Mouse (Mus musculus) embryonic facial prominence, embryonic 10.5 days (tissue): ENCODE results near the gene Axin2. TPM values are rescaled to one million over a fixed set of nuclear protein-coding genes. Genes with fewer than 3 reads are reported as not detected.

ENCODE experiments used
- DNase-seq: peaks from one replicate; pipeline ENCODE4 v3.0.0-alpha.2; 2017; ENCODE audit warnings: low spot score
- H3K27ac ChIP-seq: fragments of 300-500 bp; sonication (generic); replicated peaks from 2 replicates; pipeline ENCODE4 v1.5.1; 2016; ENCODE audit warnings: mild to moderate bottlenecking
- H3K27me3 ChIP-seq: fragments of 300-500 bp; sonication (generic); replicated peaks from 2 replicates; pipeline ENCODE4 v1.6.1; 2016; ENCODE audit warnings: low read depth, mild to moderate bottlenecking; ENCODE audit not compliant: poor library complexity, severe bottlenecking
- H3K36me3 ChIP-seq: fragments of 300-500 bp; sonication (generic); replicated peaks from 2 replicates; pipeline ENCODE4 v1.6.1; 2016; ENCODE audit warnings: mild to moderate bottlenecking, moderate library complexity
- H3K4me1 ChIP-seq: fragments of 300-500 bp; sonication (generic); 2 replicates; pipeline ENCODE4 v1.6.1; 2016
- H3K4me3 ChIP-seq: fragments of 300-500 bp; sonication (generic); 2 replicates; pipeline ENCODE4 v1.5.1; 2016; ENCODE audit warnings: mild to moderate bottlenecking, moderate library complexity
- H3K9me3 ChIP-seq: fragments of 300-500 bp; sonication (generic); 2 replicates; pipeline ENCODE4 v1.6.1; 2016; ENCODE audit warnings: mild to moderate bottlenecking
- WGBS: fragments of 180-500 bp; shearing (Covaris S2); methylation state at CpG from one replicate; pipeline ENCODE4 v1.1.7; 2016; 5-methylcytosine and 5-hydroxymethylcytosine counted together
- polyA plus RNA-seq: library from polyadenylated mRNA; unstranded; fragments of >200 nt; fragmentation: Nextera tagmentation; extraction: Ambion mirVana; gene quantifications from 2 replicates; pipeline ENCODE4 v1.2.1, GENCODE M21; 2016

Gene Axin2
- polyA plus RNA-seq, 1 experiment from 2014 or later, result 15.3 TPM

GRCm38 (mm10) chr11:108961651-108962065 lies 41.5 kb downstream of the Axin2 start:
- Histone ChIP-seq H3K27ac (peak overlapping the region; percentile 63; the same call in 1 of the 2 replicates), H3K27me3 (no peaks in the 10 kb centered on the region), H3K4me1 (peaks cover 24% of the 10 kb centered on the region), H3K9me3 (no peaks in the 10 kb centered on the region), H3K36me3 (no peaks in the 10 kb centered on the region), H3K4me3 (peak overlapping the region; percentile 33)
- peak; percentile 43 for DNase-seq
- 2% methylated on average over 11 of the region's 11 CpGs for WGBS

- Histone ChIP-seq H3K36me3 (no peaks in the 10 kb centered on the region), H3K27ac (no peak overlapping the region), H3K4me3 (no peak overlapping the region), H3K9me3 (no peaks in the 10 kb centered on the region), H3K27me3 (no peaks in the 10 kb centered on the region), H3K4me1 (peaks cover 18% of the 10 kb centered on the region)
- WGBS, result 84% methylated on average over 15 of the region's 15 CpGs
- DNase-seq, result no peak
Observed at GRCm38 (mm10) chr11:108963476-108964232, 43.5 kb downstream of the Axin2 start.

- Histone ChIP-seq H3K9me3 (no peaks in the 10 kb centered on the region), H3K4me1 (peaks cover 18% of the 10 kb centered on the region), H3K4me3 (no peak overlapping the region), H3K27ac (no peak overlapping the region), H3K27me3 (no peaks in the 10 kb centered on the region), H3K36me3 (no peaks in the 10 kb centered on the region)
- WGBS, result 72% methylated on average over 6 of the region's 6 CpGs
- DNase-seq, result no peak
Observed at GRCm38 (mm10) chr11:108965740-108966139, 45.6 kb downstream of the Axin2 start.

GRCm38 (mm10) chr11:108973459-108973858 lies 53.3 kb downstream of the Axin2 start:
- Histone ChIP-seq H3K36me3 (no peaks in the 10 kb centered on the region), H3K27me3 (peaks cover 48% of the 10 kb centered on the region), H3K4me3 (no peak overlapping the region), H3K27ac (peak overlapping the region; percentile 48; the same call in 1 of the 2 replicates), H3K9me3 (no peaks in the 10 kb centered on the region), H3K4me1 (peaks cover 29% of the 10 kb centered on the region)
- no peak for DNase-seq
- 43% methylated on average over 4 of the region's 4 CpGs for WGBS

GRCm38 (mm10) chr11:108973866-108974265 lies 53.7 kb downstream of the Axin2 start:
- no peaks in the 10 kb centered on the region for H3K36me3 ChIP-seq
- no peak for DNase-seq
- H3K4me1 ChIP-seq, result peaks cover 29% of the 10 kb centered on the region
- H3K27me3 ChIP-seq, result peaks cover 48% of the 10 kb centered on the region
- no peaks in the 10 kb centered on the region for H3K9me3 ChIP-seq
- WGBS, result 36% methylated on average over 5 of the region's 5 CpGs
- H3K4me3 ChIP-seq, result no peak overlapping the region
- 0 out of 2 replicates have a peak overlapping the region, but pooled peaks have one; percentile 48 for H3K27ac ChIP-seq

GRCm38 (mm10) chr11:108975583-108975982 lies 55.4 kb downstream of the Axin2 start:
- Histone ChIP-seq H3K27ac (no peak overlapping the region), H3K4me1 (peaks cover 29% of the 10 kb centered on the region), H3K4me3 (no peak overlapping the region), H3K36me3 (no peaks in the 10 kb centered on the region), H3K9me3 (no peaks in the 10 kb centered on the region), H3K27me3 (peaks cover 48% of the 10 kb centered on the region)
- 17% methylated on average over 11 of the region's 11 CpGs for WGBS
- no peak for DNase-seq

DNA sequence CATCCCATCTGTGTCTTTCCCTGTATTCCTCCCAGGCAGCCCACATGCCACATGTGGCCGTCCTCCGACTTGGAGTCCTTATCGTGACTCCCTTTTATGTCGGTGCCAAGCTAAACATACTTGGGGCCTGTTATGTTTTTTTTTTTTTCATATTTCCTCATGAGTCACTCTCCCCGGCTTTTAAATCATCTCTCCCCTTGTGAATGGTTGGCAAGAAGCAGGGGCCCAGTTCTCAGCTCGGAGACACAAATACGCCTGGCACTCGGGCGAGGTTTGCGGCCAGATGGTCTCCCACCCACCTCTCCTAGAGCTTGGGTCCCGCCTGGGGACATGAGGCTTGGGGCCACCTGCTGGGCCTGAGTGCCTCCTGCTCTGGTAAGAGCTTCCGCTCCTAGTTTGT lies 60.4 kb downstream of the Axin2 start:
- Histone ChIP-seq H3K27ac (no peak overlapping the region), H3K4me3 (no peak overlapping the region), H3K4me1 (peaks cover 19% of the 10 kb centered on the region), H3K36me3 (no peaks in the 10 kb centered on the region), H3K27me3 (peaks cover 15% of the 10 kb centered on the region), H3K9me3 (no peaks in the 10 kb centered on the region)
- DNase-seq, result no peak
- 84% methylated on average over 12 of the region's 12 CpGs for WGBS

DNA sequence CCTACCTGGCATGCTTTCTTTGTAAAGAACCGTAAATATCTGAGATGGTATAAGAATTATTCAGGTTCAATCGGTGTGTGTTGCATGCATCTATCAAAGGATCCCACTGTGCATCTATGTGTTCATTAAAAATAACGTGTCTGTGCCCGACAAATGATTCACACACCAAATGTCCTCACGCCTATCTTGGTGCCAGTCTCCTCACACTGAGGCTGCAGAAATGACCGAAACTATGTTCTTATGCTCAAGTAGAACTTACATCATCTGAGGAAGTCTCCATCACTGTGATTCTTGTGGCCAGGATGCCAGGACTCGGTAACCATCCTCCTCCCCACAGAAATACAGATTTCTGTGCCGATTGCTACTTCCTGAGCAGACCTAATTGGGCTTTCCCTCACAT lies 60.9 kb downstream of the Axin2 start:
- no peaks in the 10 kb centered on the region for H3K9me3 ChIP-seq
- H3K4me3 ChIP-seq, result no peak overlapping the region
- 91% methylated on average over 8 of the region's 8 CpGs for WGBS
- no peak for DNase-seq
- peaks cover 19% of the 10 kb centered on the region for H3K4me1 ChIP-seq
- no peak overlapping the region for H3K27ac ChIP-seq
- no peaks in the 10 kb centered on the region for H3K36me3 ChIP-seq
- H3K27me3 ChIP-seq, result peaks cover 10% of the 10 kb centered on the region

- DNase-seq, result no peak
Observed at GRCm38 (mm10) chr11:108983409-108984064, 63.4 kb downstream of the Axin2 start.

GRCm38 (mm10) chr11:108984711-108985419 lies 64.7 kb downstream of the Axin2 start:
- H3K27ac ChIP-seq, result no peak overlapping the region

More at GRCm38 (mm10) chr11:108983409-108984064, 63.4 kb downstream of the Axin2 start:
- Histone ChIP-seq H3K9me3 (no peaks in the 10 kb centered on the region), H3K27ac (no peak overlapping the region), H3K27me3 (no peaks in the 10 kb centered on the region), H3K4me1 (peaks cover 21% of the 10 kb centered on the region), H3K36me3 (no peaks in the 10 kb centered on the region), H3K4me3 (no peak overlapping the region)
- WGBS, result 73% methylated on average over 7 of the region's 7 CpGs

GRCm38 (mm10) chr11:108985836-108986235 lies 65.7 kb downstream of the Axin2 start:
- peak; percentile 23 for DNase-seq

More at GRCm38 (mm10) chr11:108984711-108985419, 64.7 kb downstream of the Axin2 start:
- Histone ChIP-seq H3K27me3 (no peaks in the 10 kb centered on the region), H3K9me3 (no peaks in the 10 kb centered on the region), H3K36me3 (no peaks in the 10 kb centered on the region), H3K4me3 (no peak overlapping the region), H3K4me1 (peaks cover 21% of the 10 kb centered on the region)
- DNase-seq, result no peak
- WGBS, result 75% methylated on average over 5 of the region's 5 CpGs

GRCm38 (mm10) chr11:108987226-108987625 lies 67.1 kb downstream of the Axin2 start:
- Histone ChIP-seq H3K9me3 (no peaks in the 10 kb centered on the region), H3K27me3 (peaks cover 14% of the 10 kb centered on the region; the same call in 1 of the 2 replicates), H3K27ac (no peak overlapping the region), H3K4me1 (peaks cover 21% of the 10 kb centered on the region), H3K36me3 (no peaks in the 10 kb centered on the region), H3K4me3 (no peak overlapping the region)
- no peak for DNase-seq
- 86% methylated on average over 3 of the region's 3 CpGs for whole genome bisulfite sequencing

More at GRCm38 (mm10) chr11:108985836-108986235, 65.7 kb downstream of the Axin2 start:
- 53% methylated on average over 7 of the region's 7 CpGs for WGBS
- Histone ChIP-seq H3K27ac (no peak overlapping the region; the same call in 1 of the 2 replicates), H3K36me3 (no peaks in the 10 kb centered on the region), H3K4me1 (peaks cover 21% of the 10 kb centered on the region), H3K9me3 (no peaks in the 10 kb centered on the region), H3K27me3 (0 out of 2 replicates have a peak, but pooled peaks cover 1% of the 10 kb centered on the region), H3K4me3 (no peak overlapping the region)
